Mouse (Mus musculus): ENCODE measurements around the gene Mif4gd. TPM values are rescaled to one million over a fixed set of nuclear protein-coding genes. Genes with fewer than 3 reads are reported as not detected.

Gene Mif4gd
- polyA plus RNA-seq, 1 experiment from 2014 or later: 17.7 TPM

Other genes starting within 250 kb of the Mif4gd start
- gene Hid1, start 245.2 kb downstream of the Mif4gd start, polyA plus RNA-seq (2014; fragmentation: Nextera tagmentation; extraction: Ambion mirVana): 10.9 and 15.3 TPM in 2 replicates
- gene Cdr2l, start 231.1 kb downstream of the Mif4gd start, polyA plus RNA-seq (2014; fragmentation: Nextera tagmentation; extraction: Ambion mirVana): 19.0 and 20.0 TPM in 2 replicates
- gene Mrpl58, start 209.2 kb downstream of the Mif4gd start, polyA plus RNA-seq (2014; fragmentation: Nextera tagmentation; extraction: Ambion mirVana): 226 and 243 TPM in 2 replicates
- gene Atp5h, start 193.0 kb downstream of the Mif4gd start, polyA plus RNA-seq (2014; fragmentation: Nextera tagmentation; extraction: Ambion mirVana): 899 and 905 TPM in 2 replicates
- 21.0 and 27.5 TPM in 2 replicates for gene Kctd2, start 192.8 kb downstream of the Mif4gd start, polyA plus RNA-seq (2014; fragmentation: Nextera tagmentation; extraction: Ambion mirVana)
- not detected in 2 replicates for gene Trim80, start 172.4 kb downstream of the Mif4gd start, polyA plus RNA-seq (2014; fragmentation: Nextera tagmentation; extraction: Ambion mirVana)
- gene Slc16a5, start 150.5 kb downstream of the Mif4gd start, polyA plus RNA-seq (2014; fragmentation: Nextera tagmentation; extraction: Ambion mirVana): 0.11 TPM in 1 of 2 replicates, not detected in the other
- gene Armc7, start 137.3 kb downstream of the Mif4gd start, polyA plus RNA-seq (2014; fragmentation: Nextera tagmentation; extraction: Ambion mirVana): 7.5 and 9.0 TPM in 2 replicates
- 75.8 and 84.6 TPM in 2 replicates for gene Nt5c, start 121.1 kb downstream of the Mif4gd start, polyA plus RNA-seq (2014; fragmentation: Nextera tagmentation; extraction: Ambion mirVana)
- gene Jpt1, start 98.6 kb downstream of the Mif4gd start, polyA plus RNA-seq (2014; fragmentation: Nextera tagmentation; extraction: Ambion mirVana): 990 and 1,006 TPM in 2 replicates
- gene Sumo2, start 76.7 kb downstream of the Mif4gd start, polyA plus RNA-seq (2014; fragmentation: Nextera tagmentation; extraction: Ambion mirVana): 1,523 and 1,527 TPM in 2 replicates
- 156 and 175 TPM in 2 replicates for gene Nup85, start 48.5 kb downstream of the Mif4gd start, polyA plus RNA-seq (2014; fragmentation: Nextera tagmentation; extraction: Ambion mirVana)
- 93.3 and 105 TPM in 2 replicates for gene Mrps7, start 9.0 kb downstream of the Mif4gd start, polyA plus RNA-seq (2014; fragmentation: Nextera tagmentation; extraction: Ambion mirVana)
- gene Gga3, start 8.9 kb downstream of the Mif4gd start, polyA plus RNA-seq (2014; fragmentation: Nextera tagmentation; extraction: Ambion mirVana): 24.7 and 25.1 TPM in 2 replicates
- 24.9 and 27.1 TPM in 2 replicates for gene Slc25a19, start 15.3 kb upstream of the Mif4gd start, polyA plus RNA-seq (2014; fragmentation: Nextera tagmentation; extraction: Ambion mirVana)
- gene Grb2, start 95.6 kb upstream of the Mif4gd start, polyA plus RNA-seq (2014; fragmentation: Nextera tagmentation; extraction: Ambion mirVana): 76.7 and 79.2 TPM in 2 replicates
- gene Tmem94, start 152.5 kb upstream of the Mif4gd start, polyA plus RNA-seq (2014; fragmentation: Nextera tagmentation; extraction: Ambion mirVana): 15.5 and 16.4 TPM in 2 replicates
- 12.2 and 12.9 TPM in 2 replicates for gene Caskin2, start 200.7 kb upstream of the Mif4gd start, polyA plus RNA-seq (2014; fragmentation: Nextera tagmentation; extraction: Ambion mirVana)
- gene Tsen54, start 201.8 kb upstream of the Mif4gd start, polyA plus RNA-seq (2014; fragmentation: Nextera tagmentation; extraction: Ambion mirVana): 17.9 and 21.3 TPM in 2 replicates
- 3.8 and 5.4 TPM in 2 replicates for gene Llgl2, start 211.1 kb upstream of the Mif4gd start, polyA plus RNA-seq (2014; fragmentation: Nextera tagmentation; extraction: Ambion mirVana)
- 0.09 TPM in 1 of 2 replicates, not detected in the other for gene Myo15b, start 245.4 kb upstream of the Mif4gd start, polyA plus RNA-seq (2014; fragmentation: Nextera tagmentation; extraction: Ambion mirVana)

Measured in hindbrain, embryonic 11.5 days (tissue).